In the genomic region with DNA sequence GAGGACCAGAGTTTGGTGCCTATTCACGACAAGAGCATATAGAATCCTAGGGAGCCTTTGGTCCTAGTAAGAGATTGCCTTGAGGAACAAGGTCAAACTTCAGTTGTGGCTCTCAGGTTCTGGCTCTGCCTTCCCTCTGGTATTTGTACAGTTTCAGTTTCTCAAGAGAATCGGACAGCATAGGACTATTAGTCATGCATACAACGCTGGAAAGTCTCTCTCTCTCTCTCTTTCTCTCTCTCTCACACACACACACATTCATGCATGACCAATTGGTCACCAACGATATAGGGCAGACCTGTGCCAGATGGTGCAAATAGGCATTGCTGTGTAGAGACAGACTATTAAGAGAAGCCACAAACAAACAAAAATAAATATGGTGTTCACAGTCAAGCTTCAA, we compare ENCODE assay signal across 8 mouse cellular contexts. TPM values are rescaled to one million over a fixed set of nuclear protein-coding genes. Genes with fewer than 3 reads are reported as not detected.
A peak's percentile ranks its signal among the peaks of the same experiment; 100 is the strongest.
DNase-seq lines count a peak whose midpoint lies in the region; ATAC-seq and TF ChIP-seq lines count a peak whose summit lies in the region.

No protein-coding gene starts in this region.

- no peak for DNase-seq in lung, postnatal 0 days (ENCODE audit: low spot score)
- no peak for DNase-seq in lung, postnatal 10 days
- DNase-seq in forebrain, embryonic 10.5 days (ENCODE audit: extremely low spot score, low spot score) = no peak
- no peak for DNase-seq in ovary, postnatal 10 days (ENCODE audit: low spot score)
- DNase-seq in gastrocnemius, postnatal 10 days = no peak
- no peak for DNase-seq in testis, postnatal 14 days (ENCODE audit: low spot score)

- no peak for TF ChIP-seq EP300 in lung, postnatal 0 days (IDR thresholded peaks at IDR 0.05)

- H3K36me3 ChIP-seq in lung, postnatal 0 days (ENCODE audit: insufficient read depth, low read length) = no peaks in the 10 kb centered on the region
- H3K36me3 ChIP-seq in forebrain, embryonic 10.5 days (replicated peaks) = no peaks in the 10 kb centered on the region
- no peaks in the 10 kb centered on the region for H3K36me3 ChIP-seq in limb, embryonic 13.5 days
- H3K36me3 ChIP-seq in stomach, embryonic 14.5 days (ENCODE audit: control insufficient read depth, insufficient read depth, low read length) = no peaks in the 10 kb centered on the region

- peak overlapping the region; percentile 84 for H3K4me2 ChIP-seq in lung, postnatal 0 days (replicated peaks; ENCODE audit: low read depth, low read length)
- peak overlapping the region; percentile 77 for H3K4me2 ChIP-seq in limb, embryonic 13.5 days (replicated peaks)
- peak overlapping the region; percentile 45 for H3K4me2 ChIP-seq in stomach, embryonic 14.5 days (replicated peaks; ENCODE audit: low read depth, low read length)

- ATAC-seq in lung, postnatal 0 days = no peak
- ATAC-seq in limb, embryonic 13.5 days (ENCODE audit: low FRiP score, low read depth) = no peak
- no peak for ATAC-seq in stomach, embryonic 14.5 days (ENCODE audit: insufficient number of reproducible peaks, insufficient read depth, low FRiP score, low read depth)

- no peak overlapping the region for H3K9ac ChIP-seq in lung, postnatal 0 days (replicated peaks; ENCODE audit: low read depth)
- H3K9ac ChIP-seq in limb, embryonic 13.5 days = no peak overlapping the region
- no peak overlapping the region for H3K9ac ChIP-seq in stomach, embryonic 14.5 days (replicated peaks; ENCODE audit: low read depth, low read length)

- 83% methylated on average over 4 of the region's 4 CpGs for WGBS in lung, postnatal 0 days
- 89% methylated on average over 4 of the region's 4 CpGs for WGBS in forebrain, embryonic 10.5 days
- WGBS in limb, embryonic 13.5 days = 78% methylated on average over 4 of the region's 4 CpGs
- 76% methylated on average over 4 of the region's 4 CpGs for WGBS in stomach, embryonic 14.5 days

- H3K4me1 ChIP-seq in lung, postnatal 0 days (ENCODE audit: insufficient read depth, low read depth, low read length) = no peaks in the 10 kb centered on the region
- H3K4me1 ChIP-seq in forebrain, embryonic 10.5 days = peaks cover 14% of the 10 kb centered on the region
- H3K4me1 ChIP-seq in limb, embryonic 13.5 days = 0 out of 2 replicates have a peak, but pooled peaks cover 2% of the 10 kb centered on the region
- H3K4me1 ChIP-seq in stomach, embryonic 14.5 days (ENCODE audit: control insufficient read depth, insufficient read depth, low read length) = no peaks in the 10 kb centered on the region

- H3K9me3 ChIP-seq in lung, postnatal 0 days (ENCODE audit: low read length) = no peaks in the 10 kb centered on the region
- H3K9me3 ChIP-seq in forebrain, embryonic 10.5 days = no peaks in the 10 kb centered on the region
- no peaks in the 10 kb centered on the region for H3K9me3 ChIP-seq in limb, embryonic 13.5 days
- no peaks in the 10 kb centered on the region for H3K9me3 ChIP-seq in stomach, embryonic 14.5 days (ENCODE audit: control insufficient read depth, low read depth, low read length)

- no peak overlapping the region for H3K27ac ChIP-seq in lung, postnatal 0 days (ENCODE audit: low read length)
- H3K27ac ChIP-seq in forebrain, embryonic 10.5 days = no peak overlapping the region
- H3K27ac ChIP-seq in limb, embryonic 13.5 days = no peak overlapping the region
- H3K27ac ChIP-seq in stomach, embryonic 14.5 days (ENCODE audit: low read length) = no peak overlapping the region

- H3K4me3 ChIP-seq in lung, postnatal 0 days (ENCODE audit: low read depth, low read length) = no peak overlapping the region
- peak overlapping the region; percentile 66 for H3K4me3 ChIP-seq in forebrain, embryonic 10.5 days
- peak overlapping the region; percentile 70 for H3K4me3 ChIP-seq in limb, embryonic 13.5 days
- H3K4me3 ChIP-seq in stomach, embryonic 14.5 days (ENCODE audit: low read depth, low read length) = peak overlapping the region; percentile 75

- no peak for TF ChIP-seq CTCF in lung, postnatal 0 days (IDR thresholded peaks at IDR 0.05)

- H3K27me3 ChIP-seq in lung, postnatal 0 days (replicated peaks; ENCODE audit: insufficient read depth, low read length) = no peaks in the 10 kb centered on the region
- H3K27me3 ChIP-seq in forebrain, embryonic 10.5 days (ENCODE audit: poor library complexity, severe bottlenecking) = peaks cover 18% of the 10 kb centered on the region
- H3K27me3 ChIP-seq in limb, embryonic 13.5 days = no peaks in the 10 kb centered on the region
- H3K27me3 ChIP-seq in stomach, embryonic 14.5 days (ENCODE audit: control insufficient read depth, insufficient read depth, low read length) = no peaks in the 10 kb centered on the region

RNA-seq across cellular contexts. Expression of gene Gk5, which starts 0.9 kb away (rescaled TPM):
- 2.5 and 2.7 TPM in 2 replicates for polyA plus RNA-seq in lung, postnatal 0 days (2015; fragmentation: Nextera tagmentation; extraction: Ambion mirVana)
- polyA plus RNA-seq in forebrain, embryonic 10.5 days (2016; fragmentation: Nextera tagmentation; extraction: Ambion mirVana) = 3.2 and 3.4 TPM in 2 replicates
- 6.2 and 6.3 TPM in 2 replicates for polyA plus RNA-seq in limb, embryonic 13.5 days (2015; fragmentation: Nextera tagmentation; extraction: Ambion mirVana)
- polyA plus RNA-seq in stomach, embryonic 14.5 days (2014; fragmentation: Nextera tagmentation; extraction: Ambion mirVana) = 12.7 and 13.5 TPM in 2 replicates
- total RNA-seq in gastrocnemius, postnatal 10 days (2021) = 1 to 10 TPM; 3.6 to 6.5 TPM
